Mouse (Mus musculus) heart, adult 10 weeks (tissue): ENCODE results near the gene Cdk8. TPM values are rescaled to one million over a fixed set of nuclear protein-coding genes. Genes with fewer than 3 reads are reported as not detected.

Experiments used
- polyA plus RNA-seq: library from polyadenylated mRNA; stranded (reverse); fragments of 350-450 nt; fragmentation: Illumina TruSeq; extraction: RNeasy Lipid Tissue Mini Kit (QIAGEN cat#74804); gene quantifications from one replicate; pipeline ENCODE4 v1.2.3, GENCODE M21; 2014; ENCODE audit warnings: low read depth, low replicate concordance

Gene Cdk8
- 21.4 TPM for polyA plus RNA-seq

GRCm38 (mm10) chr5:146230864-146231654, at the start of gene Cdk8:
Gene Cdk8 (plus strand): TSS chr5:146231230.

GRCm38 (mm10) chr5:146185204-146185603, 45.8 kb upstream of the Cdk8 start, which contains the start of gene 1700001J03Rik:
Gene 1700001J03Rik (minus strand): TSS chr5:146185304.

GRCm38 (mm10) chr5:146220879-146221714, 9.9 kb upstream of the Cdk8 start, which contains the start of gene Rnf6:
Gene Rnf6 (minus strand): TSS chr5:146221555.

Other genes starting within 250 kb of the Cdk8 start
- 0.71 TPM for gene Cyp3a25, start 221.6 kb upstream of the Cdk8 start, polyA plus RNA-seq
- 0.24 TPM for gene Cyp3a59, start 152.0 kb upstream of the Cdk8 start, polyA plus RNA-seq
- not detected for gene Gm5565, start 70.7 kb upstream of the Cdk8 start, polyA plus RNA-seq
- not detected for gene Gm6309, start 60.5 kb upstream of the Cdk8 start, polyA plus RNA-seq
- gene 1700001J03Rik, start 45.9 kb upstream of the Cdk8 start, polyA plus RNA-seq = 1.3 TPM
- gene Rnf6, start 9.7 kb upstream of the Cdk8 start, polyA plus RNA-seq = 37.3 TPM
- 0.52 TPM for gene Wasf3, start 153.8 kb downstream of the Cdk8 start, polyA plus RNA-seq